Mouse (Mus musculus): ENCODE measurements around the gene 1700123K08Rik. TPM values are rescaled to one million over a fixed set of nuclear protein-coding genes. Genes with fewer than 3 reads are reported as not detected.
"Not testable (repeated sequence)": the region's sequence is repeated elsewhere in the genome, so short reads cannot be mapped to it uniquely, and the experiment has no call there.

Gene 1700123K08Rik
- polyA plus RNA-seq (2015; fragmentation: Nextera tagmentation; extraction: Ambion mirVana) = not detected in 2 replicates

DNA sequence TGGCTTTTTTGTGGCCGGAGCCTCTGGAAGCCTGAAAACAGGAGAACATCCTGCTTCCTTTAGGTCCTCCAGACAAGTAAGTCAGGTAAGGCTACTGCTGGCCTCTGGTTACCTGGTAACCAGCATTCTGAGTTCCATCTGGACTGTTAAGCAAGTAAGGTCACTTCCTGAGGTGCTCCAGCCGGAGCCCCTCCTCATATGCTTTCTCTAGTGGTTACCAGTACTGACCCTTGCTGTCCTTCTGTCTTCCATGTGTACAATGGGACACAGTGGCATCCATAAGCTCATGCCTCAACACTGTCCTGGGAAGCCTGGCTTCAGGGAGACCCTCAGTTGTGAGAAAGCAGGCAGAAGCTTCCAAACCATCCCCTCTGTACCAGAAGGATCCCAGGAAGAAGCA is at the start of gene 1700123K08Rik:
TSS of gene 1700123K08Rik (minus strand) at position 101 of the 400 bp plus-strand sequence.
- not testable (repeated sequence) for ATAC-seq (ENCODE audit: low read depth); H3K9me3 ChIP-seq (replicated peaks); H3K36me3 ChIP-seq; H3K27ac ChIP-seq; H3K4me2 ChIP-seq; H3K9ac ChIP-seq; H3K4me1 ChIP-seq (replicated peaks); H3K4me3 ChIP-seq (replicated peaks); DNase-seq; H3K27me3 ChIP-seq
- WGBS (ENCODE audit: insufficient replicate concordance) = 66% methylated on average over 2 of the region's 2 CpGs

- WGBS (ENCODE audit: insufficient replicate concordance) = 79% methylated on average over 6 of the region's 6 CpGs
- no peak for DNase-seq
Measured at GRCm38 (mm10) chr5:138587396-138587795, 22.9 kb upstream of the 1700123K08Rik start.

DNA sequence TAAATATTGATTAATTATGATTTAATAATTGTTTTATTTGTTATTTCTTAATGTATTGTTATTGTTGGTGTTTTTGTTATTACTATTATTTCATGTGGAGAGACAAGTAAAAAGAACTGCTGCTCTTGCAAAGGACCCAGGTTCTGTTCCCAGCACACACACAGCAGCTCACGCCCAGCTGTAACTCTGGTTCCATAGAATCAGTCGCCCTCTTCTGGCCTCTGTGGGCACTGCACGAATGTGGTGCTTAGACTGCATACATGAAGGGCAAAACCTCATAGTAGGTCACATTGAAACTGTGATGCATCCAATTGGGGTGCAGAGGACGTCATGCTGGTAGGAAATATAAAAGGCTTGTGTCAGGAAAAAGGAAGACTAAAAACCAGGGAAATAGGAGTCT is 7.1 kb upstream of the 1700123K08Rik start:
- 0 out of 2 replicates have a peak, but pooled peaks cover 3% of the 10 kb centered on the region for H3K9me3 ChIP-seq (replicated peaks)
- H3K4me1 ChIP-seq (replicated peaks) = no peaks in the 10 kb centered on the region
- no peaks in the 10 kb centered on the region for H3K36me3 ChIP-seq
- no peak overlapping the region for H3K4me3 ChIP-seq (replicated peaks)
- ATAC-seq (ENCODE audit: low read depth) (no peak), DNase-seq (no peak)
- H3K4me2 ChIP-seq = no peak overlapping the region
- no peak overlapping the region for H3K27ac ChIP-seq
- no peaks in the 10 kb centered on the region for H3K27me3 ChIP-seq
- WGBS (ENCODE audit: insufficient replicate concordance) = 36% methylated on average over 4 of the region's 4 CpGs
- no peak overlapping the region for H3K9ac ChIP-seq

More at GRCm38 (mm10) chr5:138587396-138587795, 22.9 kb upstream of the 1700123K08Rik start:
- Histone ChIP-seq H3K4me1 (replicated peaks) (no peaks in the 10 kb centered on the region), H3K9ac (no peak overlapping the region), H3K36me3 (no peaks in the 10 kb centered on the region), H3K4me3 (replicated peaks) (no peak overlapping the region), H3K27ac (no peak overlapping the region), H3K4me2 (no peak overlapping the region), H3K9me3 (replicated peaks) (0 out of 2 replicates have a peak, but pooled peaks cover 3% of the 10 kb centered on the region), H3K27me3 (no peaks in the 10 kb centered on the region)
- no peak for ATAC-seq (ENCODE audit: low read depth)

DNA sequence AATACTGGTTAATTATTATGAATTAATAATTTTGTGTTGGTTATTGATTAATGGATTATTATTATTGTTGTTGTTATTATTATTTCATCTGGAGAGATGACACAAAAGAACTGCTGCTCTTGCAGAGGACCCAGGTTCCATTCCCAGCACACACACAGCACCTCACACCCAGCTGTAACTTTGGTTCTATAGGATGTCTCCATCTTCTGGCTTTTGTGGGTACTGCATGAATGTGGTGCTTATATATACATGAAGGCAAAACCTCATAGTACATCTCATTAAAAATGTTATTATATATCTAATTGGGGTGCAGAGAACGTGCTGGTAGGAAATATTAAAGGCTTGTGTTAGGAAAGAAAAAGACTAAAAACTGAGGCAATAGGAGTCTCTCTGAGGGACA is 11.8 kb downstream of the 1700123K08Rik start:
- ATAC-seq (ENCODE audit: low read depth) (no peak), DNase-seq (no peak)
- no peaks in the 10 kb centered on the region for H3K4me1 ChIP-seq (replicated peaks)
- H3K36me3 ChIP-seq = no peaks in the 10 kb centered on the region
- no peak overlapping the region for H3K4me3 ChIP-seq (replicated peaks)
- H3K27me3 ChIP-seq = no peaks in the 10 kb centered on the region
- H3K4me2 ChIP-seq = no peak overlapping the region
- 30% methylated on average over 1 of the region's 1 CpGs for WGBS (ENCODE audit: insufficient replicate concordance)
- no peak overlapping the region for H3K9ac ChIP-seq
- no peaks in the 10 kb centered on the region for H3K9me3 ChIP-seq (replicated peaks)
- H3K27ac ChIP-seq = no peak overlapping the region

DNA sequence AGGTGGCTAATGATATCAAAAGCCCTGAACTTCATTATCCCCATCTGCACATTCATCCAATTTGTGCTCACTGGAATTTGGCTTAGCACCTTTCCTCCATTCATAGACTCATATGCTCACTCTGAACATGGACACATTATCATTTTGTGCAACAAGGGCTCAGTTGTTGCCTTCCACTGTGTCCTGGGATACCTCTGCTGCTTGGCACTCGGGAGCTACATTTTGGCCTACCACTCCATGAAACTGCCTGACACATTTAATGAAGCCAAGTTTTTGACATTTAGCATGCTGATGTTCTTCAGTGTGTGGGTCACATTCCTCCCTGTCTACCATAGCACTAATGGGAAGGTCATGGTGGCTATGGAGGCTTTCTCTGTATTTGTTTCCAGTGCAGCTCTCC is 32.0 kb downstream of the 1700123K08Rik start:
- no peak overlapping the region for H3K4me3 ChIP-seq (replicated peaks)
- DNase-seq (no peak), ATAC-seq (ENCODE audit: low read depth) (no peak)
- 48% methylated on average over 1 of the region's 1 CpGs for WGBS (ENCODE audit: insufficient replicate concordance)
- no peaks in the 10 kb centered on the region for H3K4me1 ChIP-seq (replicated peaks)
- no peaks in the 10 kb centered on the region for H3K9me3 ChIP-seq (replicated peaks)
- no peak overlapping the region for H3K9ac ChIP-seq
- H3K27me3 ChIP-seq = no peaks in the 10 kb centered on the region
- no peak overlapping the region for H3K27ac ChIP-seq
- no peak overlapping the region for H3K4me2 ChIP-seq
- H3K36me3 ChIP-seq = no peaks in the 10 kb centered on the region

Small RNA genes within 50 kb of the gene (microRNA-seq; reads per million reads assigned to microRNA genes)
- gene Gm24082 = not detected

Other genes with a start within 250 kb of the 1700123K08Rik start
- 0.36 and 0.53 TPM in 2 replicates for gene Pvrig, start 222.8 kb downstream of the 1700123K08Rik start, polyA plus RNA-seq (2015; fragmentation: Nextera tagmentation; extraction: Ambion mirVana)
- 5.6 and 6.4 TPM in 2 replicates for gene Zfp157, start 123.2 kb downstream of the 1700123K08Rik start, polyA plus RNA-seq (2015; fragmentation: Nextera tagmentation; extraction: Ambion mirVana)
- gene Zfp68, start 55.0 kb upstream of the 1700123K08Rik start, polyA plus RNA-seq (2015; fragmentation: Nextera tagmentation; extraction: Ambion mirVana) = 17.3 and 20.6 TPM in 2 replicates
- 3.5 and 4.6 TPM in 2 replicates for gene A430033K04Rik, start 58.1 kb upstream of the 1700123K08Rik start, polyA plus RNA-seq (2015; fragmentation: Nextera tagmentation; extraction: Ambion mirVana)
- 6.0 and 6.5 TPM in 2 replicates for gene Fam20c, start 189.8 kb upstream of the 1700123K08Rik start, polyA plus RNA-seq (2015; fragmentation: Nextera tagmentation; extraction: Ambion mirVana)